Mouse (Mus musculus) intestine, embryonic 16.5 days (tissue): ENCODE results near the gene Npepps. TPM values are rescaled to one million over a fixed set of nuclear protein-coding genes. Genes with fewer than 3 reads are reported as not detected.
"Not testable (repeated sequence)": the region's sequence is repeated elsewhere in the genome, so short reads cannot be mapped to it uniquely, and the experiment has no call there.

Experiments used
- ATAC-seq: fragments of 200-750 bp; cut with Nextera tagmentation; 2 replicates; pipeline ENCODE4 v1.8.0; 2017; ENCODE audit warnings: moderate TSS enrichment, moderate library complexity
- H3K27ac ChIP-seq: fragments of 300-500 bp; sonication (generic); 2 replicates; pipeline ENCODE4 v1.5.1; 2014; ENCODE audit warnings: mild to moderate bottlenecking, low read length
- H3K27me3 ChIP-seq: fragments of 300-500 bp; sonication (generic); replicated peaks from 2 replicates; pipeline ENCODE4 v1.6.1; 2014; ENCODE audit warnings: low read length, control low read depth, mixed read lengths; ENCODE audit not compliant: control insufficient read depth, insufficient read depth
- H3K36me3 ChIP-seq: fragments of 300-500 bp; sonication (generic); 2 replicates; pipeline ENCODE4 v1.6.1; 2014; ENCODE audit warnings: low read length, control low read depth; ENCODE audit not compliant: control insufficient read depth, insufficient read depth
- H3K4me1 ChIP-seq: fragments of 300-500 bp; sonication (generic); 2 replicates; pipeline ENCODE4 v1.6.1; 2014; ENCODE audit warnings: low read length, control low read depth, mixed read lengths; ENCODE audit not compliant: control insufficient read depth, insufficient read depth
- H3K4me2 ChIP-seq: fragments of 300-500 bp; sonication (generic); 2 replicates; pipeline ENCODE4 v1.6.1; 2014; ENCODE audit warnings: low read depth, low read length, control low read depth
- H3K4me3 ChIP-seq: fragments of 300-500 bp; sonication (generic); 2 replicates; pipeline ENCODE4 v1.5.1; 2014; ENCODE audit warnings: mild to moderate bottlenecking, low read length
- H3K9ac ChIP-seq: fragments of 300-500 bp; sonication (generic); 2 replicates; pipeline ENCODE4 v1.6.1; 2014; ENCODE audit warnings: low read depth, low read length
- H3K9me3 ChIP-seq: fragments of 300-500 bp; sonication (generic); 2 replicates; pipeline ENCODE4 v1.6.1; 2016; ENCODE audit warnings: low read length, control low read depth; ENCODE audit not compliant: control insufficient read depth
- WGBS: fragments of 180-500 bp; shearing (Covaris S2); extraction: QIAGEN DNeasy Blood & Tissue Kit; methylation state at CpG from one replicate; pipeline ENCODE4 v1.1.7; 2014; 5-methylcytosine and 5-hydroxymethylcytosine counted together
- polyA plus RNA-seq: library from polyadenylated mRNA; unstranded; fragments of >200 nt; fragmentation: Nextera tagmentation; extraction: Ambion mirVana; gene quantifications from 2 replicates; pipeline ENCODE4 v1.2.1, GENCODE M21; 2015

Gene Npepps
- polyA plus RNA-seq, 1 experiment from 2014 or later = 95.7 TPM

DNA sequence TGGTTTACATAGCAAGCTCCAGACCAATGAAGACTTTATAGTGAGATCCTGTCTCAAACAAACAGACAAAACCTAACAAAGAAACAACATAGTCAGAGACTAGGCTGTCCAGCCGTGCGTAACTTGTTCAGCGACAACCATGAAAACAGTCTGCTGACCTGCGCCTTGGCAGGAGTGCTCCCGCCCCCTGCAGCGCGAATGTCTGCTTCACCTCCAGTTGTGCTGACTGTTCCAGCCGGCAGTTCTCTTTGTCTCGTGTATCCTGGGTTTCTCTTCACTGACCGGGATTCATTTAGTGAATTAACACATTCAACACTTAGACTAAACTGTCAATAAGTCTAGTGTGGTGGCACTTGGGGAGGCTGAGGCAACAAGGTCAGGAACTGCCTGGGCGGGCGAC lies 83.9 kb downstream of the Npepps start:
- H3K27me3 ChIP-seq = no peaks in the 10 kb centered on the region
- H3K9me3 ChIP-seq = no peaks in the 10 kb centered on the region
- 74% methylated on average over 12 of the region's 12 CpGs for WGBS
- no peak for ATAC-seq
- H3K4me3 ChIP-seq = no peak overlapping the region
- no peaks in the 10 kb centered on the region for H3K4me1 ChIP-seq
- no peak overlapping the region for H3K27ac ChIP-seq
- no peak overlapping the region for H3K4me2 ChIP-seq
- no peak overlapping the region for H3K9ac ChIP-seq
- H3K36me3 ChIP-seq = no peaks in the 10 kb centered on the region

DNA sequence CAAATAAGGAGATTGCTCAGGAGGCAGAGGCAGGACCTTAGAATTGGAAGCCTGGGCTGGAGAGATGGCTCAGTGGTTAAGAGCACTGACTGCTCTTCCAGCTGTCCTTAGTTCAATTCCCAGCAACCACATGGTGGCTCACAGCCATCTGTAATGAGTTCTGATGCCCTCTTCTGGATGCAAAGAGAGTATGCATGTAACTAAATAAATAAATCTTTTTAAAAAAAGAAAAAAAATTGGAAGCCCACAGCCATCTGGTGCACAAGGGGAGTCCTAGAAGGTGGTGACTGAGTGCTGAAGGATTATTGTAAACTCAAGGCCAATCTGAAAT lies 87.9 kb downstream of the Npepps start:
- Histone ChIP-seq H3K4me1 (peaks cover 4% of the 10 kb centered on the region; the same call in 1 of the 2 replicates), H3K4me3 (no peak overlapping the region), H3K4me2 (no peak overlapping the region), H3K9ac (no peak overlapping the region), H3K36me3 (no peaks in the 10 kb centered on the region), H3K9me3 (no peaks in the 10 kb centered on the region), H3K27me3 (no peaks in the 10 kb centered on the region), H3K27ac (no peak overlapping the region)
- no peak for ATAC-seq

DNA sequence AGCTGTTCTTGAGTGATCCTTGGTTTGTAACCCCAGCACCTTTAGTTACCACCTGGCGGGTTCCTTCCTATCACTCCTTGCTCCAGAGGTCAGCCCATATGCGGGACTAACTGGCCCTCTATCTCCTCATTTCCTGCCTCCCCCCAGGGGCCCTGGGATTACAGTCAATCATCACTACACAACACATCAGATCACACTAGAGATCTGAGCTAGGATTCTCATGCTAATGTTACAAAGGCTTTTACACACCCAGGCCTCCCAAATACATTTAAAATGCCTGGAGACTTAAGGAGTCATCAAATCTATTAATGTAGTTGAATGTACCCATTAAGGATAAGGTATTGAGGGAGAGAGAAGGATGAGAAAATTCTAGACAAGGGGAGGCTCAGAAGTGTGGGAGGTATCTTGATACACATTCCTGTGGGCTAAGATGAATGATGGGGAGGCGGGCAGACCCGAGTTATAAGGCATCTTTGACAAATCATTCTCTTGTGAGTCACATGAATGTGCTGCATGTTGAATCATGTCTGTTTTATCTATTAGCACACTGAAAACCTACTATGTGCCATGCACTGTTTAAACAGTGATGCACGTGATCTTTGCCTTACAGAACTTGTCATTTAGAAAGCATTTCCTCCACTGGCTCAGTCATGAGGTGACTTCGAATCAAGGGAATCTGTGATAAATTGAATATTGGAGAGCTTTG lies 88.4 kb downstream of the Npepps start:
- Histone ChIP-seq H3K4me2 (no peak overlapping the region), H3K36me3 (no peaks in the 10 kb centered on the region), H3K4me3 (no peak overlapping the region), H3K27ac (no peak overlapping the region), H3K27me3 (no peaks in the 10 kb centered on the region), H3K9me3 (no peaks in the 10 kb centered on the region), H3K9ac (no peak overlapping the region), H3K4me1 (peaks cover 4% of the 10 kb centered on the region; the same call in 1 of the 2 replicates)
- 80% methylated on average over 6 of the region's 6 CpGs for WGBS
- ATAC-seq = no peak

DNA sequence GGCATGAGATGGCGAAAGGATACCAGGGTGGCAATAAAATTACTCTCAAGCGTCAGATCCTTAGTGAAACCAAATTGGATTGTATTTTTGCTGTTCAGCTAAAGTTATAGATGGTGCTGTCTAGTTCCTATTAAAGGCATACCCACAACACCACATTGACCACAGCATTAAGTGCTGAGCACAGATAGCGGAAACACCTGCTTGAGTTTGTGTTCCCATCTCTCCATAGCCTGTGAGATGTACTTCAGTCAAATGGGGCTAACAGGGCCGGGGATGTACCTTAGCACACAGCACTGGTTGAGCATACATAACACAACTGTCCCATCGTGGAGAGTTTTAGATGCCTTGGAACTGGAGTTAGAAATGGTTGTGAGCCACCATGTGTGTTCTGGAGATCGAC lies 89.4 kb downstream of the Npepps start:
- H3K4me3 ChIP-seq = no peak overlapping the region
- 86% methylated on average over 6 of the region's 6 CpGs for WGBS
- no peaks in the 10 kb centered on the region for H3K36me3 ChIP-seq
- no peak overlapping the region for H3K4me2 ChIP-seq
- no peaks in the 10 kb centered on the region for H3K9me3 ChIP-seq
- H3K27ac ChIP-seq = no peak overlapping the region
- ATAC-seq = no peak
- H3K27me3 ChIP-seq = no peaks in the 10 kb centered on the region
- no peak overlapping the region for H3K9ac ChIP-seq
- H3K4me1 ChIP-seq = peaks cover 9% of the 10 kb centered on the region; the same call in 1 of the 2 replicates

DNA sequence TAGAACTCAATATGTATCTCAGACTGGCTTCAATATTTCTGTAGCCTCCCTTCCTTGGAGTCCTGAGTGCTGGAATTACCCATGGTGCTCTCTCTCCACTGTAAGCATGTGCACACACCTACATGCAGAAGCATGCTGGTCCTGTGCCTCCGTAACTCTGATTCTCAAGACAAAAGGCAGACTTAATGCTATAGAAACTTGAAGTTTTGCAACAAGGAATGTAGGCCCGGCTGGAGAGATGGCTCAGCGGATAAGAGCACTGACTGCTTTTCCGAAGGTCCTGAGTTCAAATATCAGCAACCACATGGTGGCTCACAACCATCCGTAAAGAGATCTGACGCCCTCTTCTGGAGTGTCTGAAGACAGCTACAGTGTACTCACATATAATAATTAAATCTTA lies 90.8 kb downstream of the Npepps start:
- not testable (repeated sequence) for H3K27me3 ChIP-seq, H3K4me2 ChIP-seq, ATAC-seq, H3K36me3 ChIP-seq, H3K4me3 ChIP-seq, H3K9me3 ChIP-seq, H3K9ac ChIP-seq, H3K27ac ChIP-seq
- WGBS = 87% methylated on average over 6 of the region's 6 CpGs
- H3K4me1 ChIP-seq = peaks cover 17% of the 10 kb centered on the region

DNA sequence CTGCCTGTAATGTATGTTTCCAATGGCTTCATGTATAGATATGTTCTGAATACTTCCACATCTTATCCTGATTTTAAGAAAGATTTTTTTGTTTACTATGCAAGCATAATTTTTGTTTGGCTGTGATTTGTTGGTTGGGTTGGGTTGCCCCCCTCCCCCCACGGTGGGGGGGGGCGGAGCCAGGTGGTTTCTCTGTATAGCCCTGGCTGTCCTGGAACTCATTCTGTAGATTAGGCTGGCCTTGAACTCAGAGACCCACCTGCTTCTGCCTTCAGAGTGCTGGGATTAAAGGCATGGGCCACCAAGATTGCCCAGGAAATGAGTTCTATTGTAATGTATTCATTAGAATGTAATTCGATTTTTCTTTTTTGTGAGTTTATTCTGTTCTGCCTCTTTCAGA lies 91.2 kb downstream of the Npepps start:
- WGBS = 39% methylated on average over 3 of the region's 3 CpGs
- H3K4me1 ChIP-seq = peaks cover 20% of the 10 kb centered on the region
- H3K36me3 ChIP-seq = no peaks in the 10 kb centered on the region
- no peak for ATAC-seq
- no peaks in the 10 kb centered on the region for H3K27me3 ChIP-seq
- H3K4me3 ChIP-seq = peak overlapping the region; percentile 58; the same call in 1 of the 2 replicates
- H3K27ac ChIP-seq = no peak overlapping the region; the same call in 1 of the 2 replicates
- no peaks in the 10 kb centered on the region for H3K9me3 ChIP-seq
- peak overlapping the region; percentile 72 for H3K4me2 ChIP-seq
- no peak overlapping the region for H3K9ac ChIP-seq

DNA sequence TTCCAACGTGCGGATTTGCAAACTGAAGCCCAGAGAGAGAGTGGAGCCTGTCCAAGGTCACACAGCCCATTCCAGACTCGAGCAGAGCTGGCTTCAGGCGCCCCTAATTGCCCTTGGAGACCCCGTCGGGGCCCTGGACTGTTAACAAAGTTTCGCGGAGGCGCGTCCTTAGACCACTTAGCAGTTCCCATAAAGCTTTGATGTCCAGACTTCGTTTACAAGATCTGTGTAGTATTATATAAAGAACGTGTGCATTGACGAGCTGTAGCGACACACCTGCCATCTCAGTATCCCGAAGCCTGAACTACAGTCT lies 91.8 kb downstream of the Npepps start:
- Histone ChIP-seq H3K9me3 (no peaks in the 10 kb centered on the region), H3K27ac (peak overlapping the region; percentile 93), H3K4me2 (peak overlapping the region; percentile 72), H3K4me1 (peaks cover 22% of the 10 kb centered on the region), H3K27me3 (no peaks in the 10 kb centered on the region), H3K36me3 (no peaks in the 10 kb centered on the region), H3K4me3 (peak overlapping the region; percentile 58), H3K9ac (peak overlapping the region; percentile 95)
- no peak for ATAC-seq
- 1% methylated on average over 15 of the region's 15 CpGs for WGBS

DNA sequence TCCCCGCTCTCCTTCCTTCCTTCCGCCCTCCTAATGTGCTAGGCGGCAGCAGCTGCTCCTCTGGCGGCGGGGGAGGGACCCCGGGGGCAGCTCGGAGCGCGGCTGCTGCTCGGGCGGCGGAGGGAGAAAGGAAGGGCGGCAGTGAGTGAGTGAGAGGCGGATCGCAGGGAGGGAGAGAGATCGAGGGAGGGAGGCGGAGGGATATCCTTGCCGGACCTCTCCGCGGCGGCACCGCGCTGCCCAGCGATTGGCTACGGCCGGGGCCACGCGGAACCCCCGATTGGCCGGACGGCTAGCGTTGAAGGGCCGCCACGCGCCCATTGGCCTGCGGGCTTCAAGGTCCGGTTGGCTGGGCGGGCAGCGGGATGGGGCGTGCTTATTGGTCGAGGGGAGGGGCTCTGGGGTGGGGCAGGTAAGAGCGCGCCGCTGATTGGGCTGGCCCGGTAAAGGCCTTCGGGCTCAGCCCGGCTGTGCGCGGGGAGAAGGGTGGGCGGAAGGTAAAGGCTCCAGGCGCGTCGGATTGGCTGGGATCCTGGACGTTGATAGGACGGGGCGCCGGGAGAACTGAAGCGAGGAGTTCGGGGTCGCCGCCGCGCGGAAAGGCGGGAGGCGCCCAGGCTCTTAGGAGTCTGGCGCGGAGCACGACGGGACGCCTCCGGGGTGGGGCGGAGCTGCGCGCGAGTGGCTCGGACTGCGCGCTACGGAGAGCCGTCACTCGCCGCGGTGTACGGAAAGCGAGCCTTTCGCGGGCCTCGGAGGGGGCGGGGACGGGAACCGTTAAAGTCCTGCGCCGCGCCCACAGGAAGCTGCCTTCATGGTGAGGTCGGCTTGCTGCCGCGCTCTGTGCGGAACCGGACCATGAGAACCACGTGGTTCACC lies 92.4 kb downstream of the Npepps start, which contains the start of gene Kpnb1:
TSS of gene Kpnb1 (minus strand) at position 118 of the 879 bp plus-strand sequence.
- Histone ChIP-seq H3K36me3 (peaks cover 2% of the 10 kb centered on the region; the same call in 1 of the 2 replicates), H3K27me3 (no peaks in the 10 kb centered on the region), H3K4me1 (peaks cover 22% of the 10 kb centered on the region), H3K27ac (peak within 1 kb of the TSS; percentile 98), H3K9me3 (no peaks in the 10 kb centered on the region), H3K4me3 (peak within 1 kb of the TSS; percentile 79), H3K9ac (peak within 1 kb of the TSS; percentile 95), H3K4me2 (peak within 1 kb of the TSS; percentile 72)
- under 1% methylated on average over 99 of the region's 101 CpGs for WGBS
- ATAC-seq = peak; percentile 96

DNA sequence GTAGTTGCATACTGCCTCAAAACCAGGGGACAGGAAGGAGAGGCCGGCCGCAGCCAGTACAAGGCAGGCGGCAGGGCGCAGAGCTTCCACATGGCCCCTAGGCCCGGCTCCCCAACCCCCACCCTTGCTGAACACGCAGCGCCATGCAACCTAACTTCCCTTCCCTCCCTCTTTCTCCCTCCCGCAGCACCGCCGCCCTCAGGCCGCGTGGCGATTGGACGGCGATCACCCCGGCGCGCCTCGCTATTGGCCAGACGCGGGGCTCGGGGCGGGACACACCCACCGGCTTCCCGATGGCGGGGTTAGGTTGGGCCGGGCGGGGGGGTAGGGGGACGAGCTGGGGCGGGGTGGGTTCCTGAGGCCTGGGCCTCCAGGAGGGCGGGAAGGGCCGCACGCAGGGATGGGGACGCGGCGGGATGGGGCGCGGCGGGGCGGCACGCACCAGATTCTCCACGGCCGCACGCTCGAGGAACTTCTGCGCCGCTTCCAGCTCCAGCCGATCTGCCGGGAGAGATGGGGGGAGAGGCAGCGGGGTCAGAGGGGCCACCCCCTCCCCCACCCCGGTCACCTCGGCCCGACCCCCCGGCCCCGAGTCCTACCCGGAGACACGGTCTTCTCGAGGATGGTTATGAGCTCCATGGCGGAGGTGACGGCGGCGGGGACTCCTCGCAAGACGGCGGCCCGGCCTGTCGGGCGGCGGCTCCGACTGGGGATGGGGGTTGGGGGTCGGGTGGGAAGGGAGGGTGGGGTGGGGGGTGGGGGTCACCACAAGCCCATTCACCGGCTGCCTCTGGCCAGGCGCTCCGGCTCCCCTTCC lies 93.3 kb downstream of the Npepps start:
- Histone ChIP-seq H3K27me3 (no peaks in the 10 kb centered on the region), H3K4me3 (peak overlapping the region; percentile 79), H3K9ac (peak overlapping the region; percentile 95), H3K4me2 (peak overlapping the region; percentile 62), H3K27ac (peak overlapping the region; percentile 98), H3K9me3 (no peaks in the 10 kb centered on the region), H3K4me1 (peaks cover 26% of the 10 kb centered on the region), H3K36me3 (peaks cover 6% of the 10 kb centered on the region)
- WGBS = under 1% methylated on average over 69 of the region's 74 CpGs
- peak; percentile 70 for ATAC-seq
